Mouse (Mus musculus): ENCODE measurements at regions not wholly inside any gene's neighbourhood (a gene's known extent, or its start where the extent isn't known, plus 50 kb on each side); places are given as distances from the start of the nearest gene placed in this dataset.
"Not testable (repeated sequence)": the region's sequence is repeated elsewhere in the genome, so short reads cannot be mapped to it uniquely, and the experiment has no call there.

DNA sequence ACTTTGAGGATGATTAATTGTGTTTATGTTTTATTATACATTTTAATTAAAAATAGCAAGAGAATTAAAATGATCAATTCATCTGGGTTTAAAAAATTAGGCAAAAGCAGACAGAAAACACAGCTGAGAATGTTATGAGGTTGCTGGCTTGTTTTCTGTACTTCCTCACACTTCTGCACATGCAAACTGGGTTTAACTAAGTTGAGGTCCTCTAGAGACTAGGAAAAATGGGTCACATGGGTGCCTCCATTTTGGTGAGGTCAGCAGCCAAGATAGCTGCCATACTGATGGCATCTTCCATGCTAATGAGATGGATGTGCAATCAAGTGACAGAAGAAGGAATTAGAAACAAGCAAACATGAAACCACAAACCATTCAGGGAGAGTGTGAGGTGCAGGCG lies 64.7 kb upstream of the Gm5150 start:
- in situ Hi-C loops (cut with MboI; ENCODE audit: low sequenced_read_pairs in 2 of 2, unreplicated experiment in 2 of 2): no loop called here
- H3K4me1 ChIP-seq (ENCODE audit: control insufficient read depth in 2 of 2, insufficient read depth in 2 of 2, low read length in 2 of 2, poor library complexity in 1 of 2): no peaks in the 10 kb centered on the region
- H3K9ac ChIP-seq (ENCODE audit: insufficient read depth, low read depth, low read length, poor library complexity, severe bottlenecking): no peak overlapping the region
- no peak for TF ChIP-seq CHD2 (IDR thresholded peaks at IDR 0.05; ENCODE audit: low read depth, low read length)
- TF ChIP-seq MAFK (IDR thresholded peaks at IDR 0.05; ENCODE audit: insufficient read depth, low read depth, low read length): no peak
- no peak for TF ChIP-seq HCFC1 (IDR thresholded peaks at IDR 0.05; ENCODE audit: borderline replicate concordance, insufficient read depth, low read length)
- TF ChIP-seq ZC3H11A (IDR thresholded peaks at IDR 0.05; ENCODE audit: borderline replicate concordance, low read depth, low read length): no peak
- TF ChIP-seq ZNF384 (IDR thresholded peaks at IDR 0.05; ENCODE audit: low read depth, low read length): no peak
- H3K36me3 ChIP-seq (ENCODE audit: control insufficient read depth, insufficient read depth, low read length, poor library complexity, severe bottlenecking): no peaks in the 10 kb centered on the region; the same call in 1 of the 2 replicates
- no peak for DNase-seq (ENCODE audit: low read depth, low spot score)
- H3K9me3 ChIP-seq (ENCODE audit: control insufficient read depth, insufficient read depth, low read depth, low read length): no peaks in the 10 kb centered on the region
- no peak overlapping the region for H3K4me3 ChIP-seq (ENCODE audit: insufficient read depth in 1 of 2, low read depth in 1 of 2, low read length in 2 of 2, poor library complexity in 1 of 2, severe bottlenecking in 1 of 2)
- no peak overlapping the region for H3K27ac ChIP-seq (ENCODE audit: insufficient read depth, low read depth, low read length, poor library complexity, severe bottlenecking)

DNA sequence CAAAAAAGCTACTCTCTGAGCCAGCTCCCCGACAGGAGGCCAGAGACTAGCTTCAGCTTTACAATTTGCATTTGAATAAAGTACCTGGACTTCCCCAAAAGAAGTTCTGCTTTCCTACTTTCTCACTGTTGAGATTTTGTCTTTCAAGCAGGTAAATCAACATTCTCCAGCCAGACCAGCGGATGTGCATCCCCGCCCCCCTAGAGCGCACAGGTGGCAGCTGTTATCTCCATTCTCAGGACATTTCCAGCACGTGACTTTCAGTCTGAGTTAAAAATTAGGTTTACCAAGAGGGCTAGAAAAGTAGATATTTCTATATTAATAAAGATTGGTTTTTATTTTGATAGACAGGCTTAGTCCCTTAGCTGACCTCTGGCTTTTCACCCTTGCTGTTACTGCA lies 51.5 kb upstream of the Gm5150 start:
- H3K4me3 ChIP-seq (ENCODE audit: insufficient read depth in 1 of 2, low read depth in 1 of 2, low read length in 2 of 2, poor library complexity in 1 of 2, severe bottlenecking in 1 of 2); in situ Hi-C loops (cut with MboI; ENCODE audit: low sequenced_read_pairs in 2 of 2, unreplicated experiment in 2 of 2); H3K4me1 ChIP-seq (ENCODE audit: control insufficient read depth in 2 of 2, insufficient read depth in 2 of 2, low read length in 2 of 2, poor library complexity in 1 of 2); H3K27ac ChIP-seq (ENCODE audit: insufficient read depth, low read depth, low read length, poor library complexity, severe bottlenecking); H3K9ac ChIP-seq (ENCODE audit: insufficient read depth, low read depth, low read length, poor library complexity, severe bottlenecking); H3K9me3 ChIP-seq (ENCODE audit: control insufficient read depth, insufficient read depth, low read depth, low read length); H3K36me3 ChIP-seq (ENCODE audit: control insufficient read depth, insufficient read depth, low read length, poor library complexity, severe bottlenecking); DNase-seq (ENCODE audit: low read depth, low spot score): not testable (repeated sequence)

All from ES-E14 (cell line).